Mouse (Mus musculus): ENCODE measurements around the gene Itk.

Gene Itk

GRCm38 (mm10) chr11:46308271-46308974 is 80.9 kb downstream of the Itk start:
- DNase-seq (ENCODE audit: low spot score in 2 of 2): peak; percentile 73 to 78

GRCm38 (mm10) chr11:46307768-46308167 is 81.5 kb downstream of the Itk start:
- DNase-seq (ENCODE audit: low spot score in 2 of 2): peak; percentile 52 to 64

GRCm38 (mm10) chr11:46306776-46307175 is 82.5 kb downstream of the Itk start:
- DNase-seq (ENCODE audit: low spot score in 2 of 2): peak in 1 of 2 experiments; percentile 28

- no peak for DNase-seq (ENCODE audit: low spot score in 2 of 2)
Measured at GRCm38 (mm10) chr11:46305881-46306520, 83.3 kb downstream of the Itk start.

GRCm38 (mm10) chr11:46304864-46305710 is 84.2 kb downstream of the Itk start:
- DNase-seq (ENCODE audit: low spot score in 2 of 2): peak; percentile 53 to 57

- no peak for DNase-seq (ENCODE audit: low spot score in 2 of 2)
Measured at GRCm38 (mm10) chr11:46304093-46304492, 85.2 kb downstream of the Itk start.

GRCm38 (mm10) chr11:46302471-46302870 is 86.8 kb downstream of the Itk start:
- DNase-seq (ENCODE audit: low spot score in 2 of 2): no peak

GRCm38 (mm10) chr11:46301579-46302248 is 87.6 kb downstream of the Itk start:
- no peak for DNase-seq (ENCODE audit: low spot score in 2 of 2)

GRCm38 (mm10) chr11:46299901-46300300 is 89.4 kb downstream of the Itk start:
- DNase-seq (ENCODE audit: low spot score in 2 of 2): no peak

GRCm38 (mm10) chr11:46298889-46299785 is 90.2 kb downstream of the Itk start:
- no peak for DNase-seq (ENCODE audit: low spot score in 2 of 2)

GRCm38 (mm10) chr11:46294390-46294789 is 94.9 kb downstream of the Itk start:
- no peak for DNase-seq (ENCODE audit: low spot score in 2 of 2)

- DNase-seq (ENCODE audit: low spot score in 2 of 2): no peak
Measured at GRCm38 (mm10) chr11:46293491-46293890, 95.8 kb downstream of the Itk start.

GRCm38 (mm10) chr11:46290988-46291405 is 98.3 kb downstream of the Itk start:
- DNase-seq (ENCODE audit: low spot score in 2 of 2): no peak

- no peak for DNase-seq (ENCODE audit: low spot score in 2 of 2)
Measured at GRCm38 (mm10) chr11:46289561-46289960, 99.8 kb downstream of the Itk start.

- DNase-seq (ENCODE audit: low spot score in 2 of 2): no peak
Measured at GRCm38 (mm10) chr11:46289022-46289421, 100.3 kb downstream of the Itk start.

- no peak for DNase-seq (ENCODE audit: low spot score in 2 of 2)
Measured at GRCm38 (mm10) chr11:46288091-46288490, 101.2 kb downstream of the Itk start.

- DNase-seq (ENCODE audit: low spot score in 2 of 2): peak in 1 of 2 experiments; percentile 61
Measured at GRCm38 (mm10) chr11:46286803-46287202, 102.5 kb downstream of the Itk start.

- DNase-seq (ENCODE audit: low spot score in 2 of 2): no peak
Measured at GRCm38 (mm10) chr11:46283800-46284199, 105.5 kb downstream of the Itk start.

GRCm38 (mm10) chr11:46282612-46283011 is 106.7 kb downstream of the Itk start:
- no peak for DNase-seq (ENCODE audit: low spot score in 2 of 2)

- no peak for DNase-seq (ENCODE audit: low spot score in 2 of 2)
Measured at GRCm38 (mm10) chr11:46278709-46279108, 110.6 kb downstream of the Itk start.

- DNase-seq (ENCODE audit: low spot score in 2 of 2): no peak
Measured at GRCm38 (mm10) chr11:46278140-46278539, 111.2 kb downstream of the Itk start.
